Mouse (Mus musculus): ENCODE data around the gene Pcdh19.

GRCm38 (mm10) chrX:133688840-133689239, at the start of gene Pcdh19:
- no peak for TF ChIP-seq MAX (IDR thresholded peaks at IDR 0.05; ENCODE audit: low read depth)
- peak; percentile 96 for TF ChIP-seq POLR2A (IDR thresholded peaks at IDR 0.05; ENCODE audit: insufficient read length, low read depth)
- no peak for TF ChIP-seq USF1 (IDR thresholded peaks at IDR 0.05; ENCODE audit: low read depth)
- TF ChIP-seq MYOG (IDR thresholded peaks at IDR 0.05; ENCODE audit: control insufficient read depth in 1 of 3, insufficient read depth in 1 of 3, insufficient read length in 2 of 3, low read depth in 2 of 3) = peak in 1 of 3 experiments; percentile 33
- no peak for TF ChIP-seq MYOD1 (IDR thresholded peaks at IDR 0.05; ENCODE audit: control insufficient read depth in 1 of 3, insufficient read length in 2 of 3, low read depth in 2 of 3)
- peak; percentile 97 for TF ChIP-seq POLR2AphosphoS2 (IDR thresholded peaks at IDR 0.05; ENCODE audit: insufficient read length, low read depth)
- peak; percentile 45 for TF ChIP-seq REST (IDR thresholded peaks at IDR 0.05; ENCODE audit: insufficient read depth, insufficient read length)
- no peak for TF ChIP-seq E2F4 (IDR thresholded peaks at IDR 0.05; ENCODE audit: insufficient read depth)
- no peak for TF ChIP-seq TCF12 (IDR thresholded peaks at IDR 0.05; ENCODE audit: insufficient read depth, poor library complexity, severe bottlenecking)
- no peak for TF ChIP-seq CEBPB (IDR thresholded peaks at IDR 0.05; ENCODE audit: insufficient read depth, poor library complexity, severe bottlenecking)
- no peak for TF ChIP-seq TCF3 (IDR thresholded peaks at IDR 0.05; ENCODE audit: insufficient read length, low read depth)
